In genomic region chr13:99790951-99791350, GRCm38 (mm10) we compare ENCODE assay signal across 31 mouse cellular contexts.
DNase-seq lines count a peak whose midpoint lies in the region; ATAC-seq and TF ChIP-seq lines count a peak whose summit lies in the region.
"Had no signal": no experiment of that assay in that cellular context is flagged by ENCODE, and none has a peak within 500 bp of the region (broad histone marks: within the 10 kb centered on the region; RNA-seq: fewer than 3 reads in every experiment).

No protein-coding gene starts in this region.

- no peaks in the 10 kb centered on the region for H3K4me1 ChIP-seq in liver, embryonic 14.5 days (replicated peaks; ENCODE audit: control insufficient read depth in 2 of 2, insufficient read depth in 2 of 2, low read length in 1 of 2)
- H3K4me1 ChIP-seq in liver, embryonic 11.5 days (replicated peaks; ENCODE audit: control insufficient read depth, insufficient read depth, low read length), result no peaks in the 10 kb centered on the region
- H3K4me1 ChIP-seq: intestine, embryonic 15.5 days had no signal

- DNase-seq in liver, embryonic 14.5 days (ENCODE audit: low read depth in 3 of 3, low spot score in 3 of 3), result peak in 2 of 3 experiments; percentile 2 to 7
- DNase-seq in liver, embryonic 11.5 days (ENCODE audit: low spot score), result no peak
- peak; percentile 38 for DNase-seq in A20 (ENCODE audit: low read depth, low spot score)
- peak; percentile 12 for DNase-seq in R1 (ENCODE audit: low read depth, low spot score)
- peak; percentile 7 for DNase-seq in c-Kit-positive CD71-negative TER-119-negative erythroid progenitor cells, embryonic 14.5 days (ENCODE audit: low read depth)
- no peak for DNase-seq in kidney, postnatal 25 days
- DNase-seq in spleen, postnatal 36 days (ENCODE audit: low spot score in 2 of 2), result no peak
- DNase-seq in urinary bladder, postnatal 10 days (ENCODE audit: low spot score), result no peak
- DNase-seq: adrenal gland, adult 8-10 months; cerebellum, adult 11 months; cerebellum, adult 9-11 months; heart, postnatal 36 days; kidney, adult 9 months; kidney, postnatal 14 days; layer of hippocampus, adult 9-11 months; left cerebral cortex, postnatal 4 days; lung, adult 18-20 months; lung, postnatal 10 days; right cerebral cortex, postnatal 25 days; spleen, adult 18-20 months; thymus, postnatal 4 days had no signal

- H3K27me3 ChIP-seq in liver, embryonic 14.5 days (ENCODE audit: control insufficient read depth, insufficient read depth, low read length), result no peaks in the 10 kb centered on the region
- no peaks in the 10 kb centered on the region for H3K27me3 ChIP-seq in liver, embryonic 11.5 days (replicated peaks; ENCODE audit: control insufficient read depth, insufficient read depth, low read length)
- H3K27me3 ChIP-seq: forebrain, embryonic 15.5 days; heart, embryonic 15.5 days; hindbrain, embryonic 15.5 days; intestine, embryonic 15.5 days; limb, embryonic 15.5 days; midbrain, embryonic 12.5 days; neural tube, embryonic 12.5 days; stomach, embryonic 15.5 days had no signal

- 68% methylated on average over 5 of the region's 5 CpGs for WGBS in liver, embryonic 14.5 days (ENCODE audit: insufficient replicate concordance)
- 88% methylated on average over 5 of the region's 5 CpGs for WGBS in liver, embryonic 11.5 days

- H3K4me3 ChIP-seq in liver, embryonic 14.5 days (ENCODE audit: insufficient read depth in 1 of 2, low read depth in 2 of 2, low read length in 2 of 2), result no peak overlapping the region
- H3K4me3 ChIP-seq in liver, embryonic 11.5 days (ENCODE audit: low read depth, low read length), result no peak overlapping the region
- H3K4me3 ChIP-seq: embryonic facial prominence, embryonic 10.5 days; forebrain, embryonic 15.5 days; heart, embryonic 15.5 days; hindbrain, embryonic 15.5 days; intestine, embryonic 15.5 days; left cerebral cortex, adult 2 months; limb, embryonic 15.5 days; midbrain, embryonic 12.5 days; neural tube, embryonic 12.5 days; stomach, embryonic 15.5 days had no signal

- no peaks in the 10 kb centered on the region for H3K36me3 ChIP-seq in liver, embryonic 14.5 days (replicated peaks; ENCODE audit: control insufficient read depth, insufficient read depth, low read depth)
- no peaks in the 10 kb centered on the region for H3K36me3 ChIP-seq in liver, embryonic 11.5 days (ENCODE audit: control insufficient read depth, insufficient read depth, low read length)
- H3K36me3 ChIP-seq: embryonic facial prominence, embryonic 10.5 days; forebrain, embryonic 15.5 days; heart, embryonic 15.5 days; hindbrain, embryonic 15.5 days; intestine, embryonic 15.5 days; limb, embryonic 15.5 days; midbrain, embryonic 12.5 days; neural tube, embryonic 12.5 days; stomach, embryonic 15.5 days had no signal

- no peak for ATAC-seq in liver, embryonic 14.5 days (ENCODE audit: insufficient read depth)
- ATAC-seq in liver, embryonic 11.5 days (replicated peaks; ENCODE audit: low FRiP score), result no peak
- ATAC-seq: forebrain, embryonic 15.5 days; intestine, embryonic 15.5 days had no signal

- no peak overlapping the region for H3K9ac ChIP-seq in liver, embryonic 14.5 days (replicated peaks)
- H3K9ac ChIP-seq in liver, embryonic 11.5 days (ENCODE audit: low read depth, low read length), result no peak overlapping the region
- H3K9ac ChIP-seq: forebrain, embryonic 15.5 days; heart, embryonic 15.5 days; hindbrain, embryonic 15.5 days; intestine, embryonic 15.5 days; limb, embryonic 15.5 days; midbrain, embryonic 12.5 days; neural tube, embryonic 12.5 days; stomach, embryonic 15.5 days had no signal

- no peak overlapping the region for H3K27ac ChIP-seq in liver, embryonic 14.5 days
- no peak overlapping the region for H3K27ac ChIP-seq in liver, embryonic 11.5 days (ENCODE audit: low read depth, low read length)
- H3K27ac ChIP-seq: embryonic facial prominence, embryonic 10.5 days; forebrain, embryonic 15.5 days; heart, embryonic 15.5 days; hindbrain, embryonic 15.5 days; intestine, embryonic 15.5 days; left cerebral cortex, adult 2 months; limb, embryonic 15.5 days; midbrain, embryonic 12.5 days; neural tube, embryonic 12.5 days; stomach, embryonic 15.5 days had no signal

- H3K9me3 ChIP-seq in liver, embryonic 14.5 days (ENCODE audit: control insufficient read depth, low read length), result no peaks in the 10 kb centered on the region
- no peaks in the 10 kb centered on the region for H3K9me3 ChIP-seq in liver, embryonic 11.5 days (ENCODE audit: control insufficient read depth, low read length)
- H3K9me3 ChIP-seq: embryonic facial prominence, embryonic 10.5 days; forebrain, embryonic 15.5 days; heart, embryonic 15.5 days; hindbrain, embryonic 15.5 days; intestine, embryonic 15.5 days; limb, embryonic 15.5 days; midbrain, embryonic 12.5 days; neural tube, embryonic 12.5 days; stomach, embryonic 15.5 days had no signal

- no peak for TF ChIP-seq EP300 in liver, embryonic 14.5 days (IDR thresholded peaks at IDR 0.05; ENCODE audit: low read depth)

- TF ChIP-seq CTCF in liver, embryonic 14.5 days (IDR thresholded peaks at IDR 0.05; ENCODE audit: low read depth), result no peak

- no peak overlapping the region for H3K4me2 ChIP-seq in liver, embryonic 14.5 days (ENCODE audit: low read depth)
- no peak overlapping the region for H3K4me2 ChIP-seq in liver, embryonic 11.5 days
- H3K4me2 ChIP-seq: forebrain, embryonic 15.5 days; heart, embryonic 15.5 days; hindbrain, embryonic 15.5 days; intestine, embryonic 15.5 days; limb, embryonic 15.5 days; midbrain, embryonic 12.5 days; neural tube, embryonic 12.5 days; stomach, embryonic 15.5 days had no signal

Comparison
In these comparisons a context has a peak if more than half of its experiments do, and no peak if none do; other contexts are left out.
1. DNase-seq: peak in liver, embryonic 14.5 days (2 of 3), A20 (single experiment), R1 (single experiment) and c-Kit-positive CD71-negative TER-119-negative erythroid progenitor cells, embryonic 14.5 days (single experiment); none in liver, embryonic 11.5 days (single experiment), kidney, postnatal 25 days (0 of 2), spleen, postnatal 36 days (0 of 2) and urinary bladder, postnatal 10 days (single experiment).